Comparison of ENCODE assay signal across 17 mouse cellular contexts in the genomic region with DNA sequence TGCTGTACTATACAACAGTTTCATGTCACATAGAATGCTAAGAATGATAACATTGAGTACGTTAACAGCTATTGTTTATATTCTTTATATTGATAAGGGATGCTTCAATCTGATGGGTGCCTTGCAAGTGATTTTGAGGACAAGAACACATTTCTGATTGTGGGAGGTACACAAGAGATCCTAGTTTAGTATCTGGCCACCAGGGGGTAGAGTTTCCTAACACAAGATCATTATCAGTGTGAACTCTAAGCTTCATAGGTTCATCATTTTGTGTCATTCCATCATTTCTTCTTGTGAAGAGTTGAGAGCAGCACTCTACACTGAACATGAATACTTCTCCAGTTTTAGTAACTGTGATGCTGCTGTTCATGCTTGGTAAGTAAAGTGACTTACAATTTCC.
"Had no signal": no experiment of that assay in that cellular context is flagged by ENCODE, and none has a peak within 500 bp of the region (broad histone marks: within the 10 kb centered on the region; RNA-seq: fewer than 3 reads in every experiment).

No protein-coding gene starts in this region.

- H3K4me2 ChIP-seq: kidney, embryonic 15.5 days; limb, embryonic 15.5 days; liver, embryonic 13.5 days; neural tube, embryonic 12.5 days had no signal

- H3K4me1 ChIP-seq: kidney, embryonic 15.5 days; limb, embryonic 15.5 days; liver, embryonic 13.5 days; midbrain, embryonic 10.5 days; neural tube, embryonic 12.5 days had no signal

- H3K4me3 ChIP-seq: kidney, embryonic 15.5 days; limb, embryonic 15.5 days; liver, embryonic 13.5 days; midbrain, embryonic 10.5 days; myocyte; neural tube, embryonic 12.5 days had no signal

- H3K9me3 ChIP-seq: kidney, embryonic 15.5 days; limb, embryonic 15.5 days; liver, embryonic 13.5 days; midbrain, embryonic 10.5 days; neural tube, embryonic 12.5 days had no signal

- H3K27ac ChIP-seq: kidney, embryonic 15.5 days; limb, embryonic 15.5 days; liver, embryonic 13.5 days; midbrain, embryonic 10.5 days; neural tube, embryonic 12.5 days had no signal

- H3K36me3 ChIP-seq: kidney, embryonic 15.5 days; limb, embryonic 15.5 days; liver, embryonic 13.5 days; midbrain, embryonic 10.5 days; neural tube, embryonic 12.5 days had no signal

- H3K9ac ChIP-seq: kidney, embryonic 15.5 days; limb, embryonic 15.5 days; liver, embryonic 13.5 days; neural tube, embryonic 12.5 days had no signal

- DNase-seq: kidney, adult 2 months; kidney, postnatal 25 days; layer of hippocampus, adult 9-11 months; layer of hippocampus, postnatal 36 days; liver, embryonic 13.5 days; lung, adult 18-20 months; lung, postnatal 36 days; midbrain, embryonic 14.5 days; retina, postnatal 1 day; right cerebral cortex, postnatal 4 days; spleen, adult 18-20 months; thymus, adult 2 months had no signal

- H3K27me3 ChIP-seq: kidney, embryonic 15.5 days; limb, embryonic 15.5 days; liver, embryonic 13.5 days; neural tube, embryonic 12.5 days had no signal
